Mouse (Mus musculus) C2C12 (cell line): ENCODE measurements around the gene Tmem109.

Source experiments
- CEBPB ChIP-seq: IDR thresholded peaks from one replicate; pipeline ENCODE4 v1.6.1; 2011; ENCODE audit warnings: low read depth, mild to moderate bottlenecking, control low read depth, moderate library complexity
- CTCF ChIP-seq: IDR thresholded peaks from one replicate; pipeline ENCODE4 v1.5.1; 2011; ENCODE audit not compliant: control insufficient read depth, insufficient read depth, insufficient read length
- MYOG ChIP-seq: IDR thresholded peaks from one replicate; pipeline ENCODE4 v1.6.1; 2011; ENCODE audit not compliant: control insufficient read depth, insufficient read length; ENCODE audit errors: extremely low read depth

DNA sequence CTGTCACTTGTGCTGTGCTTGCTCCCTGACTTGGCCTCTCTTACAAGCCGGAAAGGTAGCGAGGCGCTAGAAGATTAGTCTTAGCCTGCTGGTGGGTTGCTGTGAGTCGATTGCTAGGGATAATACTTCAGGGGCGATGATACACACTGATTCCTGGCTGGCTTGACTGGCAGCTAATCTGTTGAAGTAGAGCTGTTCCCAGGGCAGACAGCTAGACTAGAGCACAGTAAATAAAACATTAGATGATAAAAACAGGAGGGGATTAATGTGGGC is 23.9 kb upstream of the Tmem109 start:
- TF ChIP-seq CTCF (no peak), MYOG (no peak), CEBPB (no peak)
